Mouse (Mus musculus) limb, embryonic 15.5 days (tissue): ENCODE measurements at regions not wholly inside any gene's neighbourhood (a gene's known extent, or its start where the extent isn't known, plus 50 kb on each side); places are given as distances from the start of the nearest gene placed in this dataset.
A peak's percentile ranks its signal among the peaks of the same experiment; 100 is the strongest.

Experiments
- ATAC-seq: fragments of 200-750 bp; cut with Nextera tagmentation; 2 replicates; pipeline ENCODE4 v1.8.0; 2017; ENCODE audit warnings: low read depth, moderate TSS enrichment; ENCODE audit not compliant: insufficient number of reproducible peaks, low FRiP score, low TSS enrichment
- H3K27ac ChIP-seq: fragments of 300-500 bp; sonication (generic); 2 replicates; pipeline ENCODE4 v1.5.1; 2015; ENCODE audit warnings: moderate library complexity, mild to moderate bottlenecking, inconsistent platforms
- H3K27me3 ChIP-seq: fragments of 300-500 bp; sonication (generic); 2 replicates; pipeline ENCODE4 v1.6.1; 2015; ENCODE audit warnings: inconsistent platforms
- H3K36me3 ChIP-seq: fragments of 300-500 bp; sonication (generic); 2 replicates; pipeline ENCODE4 v1.6.1; 2015; ENCODE audit warnings: inconsistent platforms
- H3K4me1 ChIP-seq: fragments of 300-500 bp; sonication (generic); 2 replicates; pipeline ENCODE4 v1.6.1; 2015; ENCODE audit warnings: inconsistent platforms
- H3K4me2 ChIP-seq: fragments of 300-500 bp; sonication (generic); 2 replicates; pipeline ENCODE4 v1.6.1; 2015; ENCODE audit warnings: mild to moderate bottlenecking, inconsistent platforms
- H3K4me3 ChIP-seq: fragments of 300-500 bp; sonication (generic); 2 replicates; pipeline ENCODE4 v1.5.1; 2015; ENCODE audit warnings: mild to moderate bottlenecking, inconsistent platforms
- H3K9ac ChIP-seq: fragments of 300-500 bp; sonication (generic); 2 replicates; pipeline ENCODE4 v1.6.1; 2015; ENCODE audit warnings: inconsistent platforms
- H3K9me3 ChIP-seq: fragments of 300-500 bp; sonication (generic); 2 replicates; pipeline ENCODE4 v1.6.1; 2016; ENCODE audit warnings: inconsistent platforms
- WGBS: fragments of 180-500 bp; shearing (Covaris S2); methylation state at CpG from one replicate; pipeline ENCODE4 v1.1.7; 2015; 5-methylcytosine and 5-hydroxymethylcytosine counted together

GRCm38 (mm10) chr12:95392821-95393220 lies 299.2 kb upstream of the Flrt2 start:
- ATAC-seq: no peak
- no peak overlapping the region for H3K27ac ChIP-seq
- H3K4me3 ChIP-seq: no peak overlapping the region
- H3K4me2 ChIP-seq: no peak overlapping the region
- H3K27me3 ChIP-seq: no peaks in the 10 kb centered on the region
- H3K9me3 ChIP-seq: no peaks in the 10 kb centered on the region
- 57% methylated on average over 1 of the region's 1 CpGs for WGBS
- H3K4me1 ChIP-seq: no peaks in the 10 kb centered on the region
- no peak overlapping the region for H3K9ac ChIP-seq
- no peaks in the 10 kb centered on the region for H3K36me3 ChIP-seq

GRCm38 (mm10) chr12:95394991-95395530 lies 297.0 kb upstream of the Flrt2 start:
- H3K27me3 ChIP-seq: no peaks in the 10 kb centered on the region
- H3K36me3 ChIP-seq: no peaks in the 10 kb centered on the region
- WGBS: 75% methylated on average over 2 of the region's 2 CpGs
- no peak overlapping the region for H3K9ac ChIP-seq
- ATAC-seq: no peak
- no peak overlapping the region for H3K4me3 ChIP-seq
- H3K9me3 ChIP-seq: no peaks in the 10 kb centered on the region
- no peaks in the 10 kb centered on the region for H3K4me1 ChIP-seq
- no peak overlapping the region for H3K4me2 ChIP-seq
- H3K27ac ChIP-seq: no peak overlapping the region

- Histone ChIP-seq H3K27ac (no peak overlapping the region), H3K4me3 (no peak overlapping the region), H3K9me3 (no peaks in the 10 kb centered on the region), H3K9ac (no peak overlapping the region), H3K36me3 (no peaks in the 10 kb centered on the region), H3K4me1 (no peaks in the 10 kb centered on the region), H3K27me3 (no peaks in the 10 kb centered on the region), H3K4me2 (no peak overlapping the region)
- ATAC-seq: no peak
- 56% methylated on average over 3 of the region's 3 CpGs for WGBS
Measured at GRCm38 (mm10) chr12:95420861-95421260, 271.2 kb upstream of the Flrt2 start.

- H3K4me1 ChIP-seq: no peaks in the 10 kb centered on the region
- H3K9me3 ChIP-seq: no peaks in the 10 kb centered on the region
- no peak overlapping the region for H3K9ac ChIP-seq
- no peaks in the 10 kb centered on the region for H3K36me3 ChIP-seq
- H3K4me2 ChIP-seq: no peak overlapping the region
- WGBS: 58% methylated on average over 2 of the region's 2 CpGs
- no peaks in the 10 kb centered on the region for H3K27me3 ChIP-seq
- no peak for ATAC-seq
- no peak overlapping the region for H3K27ac ChIP-seq
- H3K4me3 ChIP-seq: no peak overlapping the region
Measured at GRCm38 (mm10) chr12:95424739-95425138, 267.3 kb upstream of the Flrt2 start.

- H3K4me2 ChIP-seq: no peak overlapping the region
- no peak overlapping the region for H3K4me3 ChIP-seq
- H3K4me1 ChIP-seq: no peaks in the 10 kb centered on the region
- no peak overlapping the region for H3K27ac ChIP-seq
- 66% methylated on average over 2 of the region's 2 CpGs for WGBS
- no peak for ATAC-seq
- H3K9me3 ChIP-seq: no peaks in the 10 kb centered on the region
- no peaks in the 10 kb centered on the region for H3K27me3 ChIP-seq
- no peak overlapping the region for H3K9ac ChIP-seq
- H3K36me3 ChIP-seq: no peaks in the 10 kb centered on the region
Measured at GRCm38 (mm10) chr12:95437226-95437625, 254.8 kb upstream of the Flrt2 start.

GRCm38 (mm10) chr12:95457480-95457879 lies 234.5 kb upstream of the Flrt2 start:
- H3K27me3 ChIP-seq: no peaks in the 10 kb centered on the region
- WGBS: 90% methylated on average over 4 of the region's 4 CpGs
- ATAC-seq: no peak

GRCm38 (mm10) chr12:95466502-95467490 lies 225.2 kb upstream of the Flrt2 start:
- Histone ChIP-seq H3K9ac (no peak overlapping the region), H3K27me3 (no peaks in the 10 kb centered on the region), H3K4me1 (no peaks in the 10 kb centered on the region), H3K27ac (no peak overlapping the region), H3K4me3 (no peak overlapping the region), H3K4me2 (peak overlapping the region; percentile 31; the same call in 1 of the 2 replicates), H3K9me3 (no peaks in the 10 kb centered on the region), H3K36me3 (no peaks in the 10 kb centered on the region)
- no peak for ATAC-seq
- WGBS: 21% methylated on average over 12 of the region's 12 CpGs

More at GRCm38 (mm10) chr12:95457480-95457879, 234.5 kb upstream of the Flrt2 start:
- H3K4me1 ChIP-seq: no peaks in the 10 kb centered on the region
- H3K4me2 ChIP-seq: no peak overlapping the region
- H3K9me3 ChIP-seq: no peaks in the 10 kb centered on the region
- no peak overlapping the region for H3K27ac ChIP-seq
- H3K9ac ChIP-seq: no peak overlapping the region
- H3K36me3 ChIP-seq: no peaks in the 10 kb centered on the region
- H3K4me3 ChIP-seq: no peak overlapping the region

- Histone ChIP-seq H3K4me3 (no peak overlapping the region), H3K4me2 (no peak overlapping the region), H3K9ac (no peak overlapping the region), H3K27me3 (no peaks in the 10 kb centered on the region), H3K4me1 (no peaks in the 10 kb centered on the region), H3K27ac (no peak overlapping the region), H3K36me3 (no peaks in the 10 kb centered on the region), H3K9me3 (no peaks in the 10 kb centered on the region)
- no peak for ATAC-seq
- WGBS: 44% methylated on average over 6 of the region's 6 CpGs
Measured at GRCm38 (mm10) chr12:95469897-95470296, 222.1 kb upstream of the Flrt2 start.

- Histone ChIP-seq H3K9me3 (no peaks in the 10 kb centered on the region), H3K9ac (no peak overlapping the region), H3K27ac (no peak overlapping the region), H3K36me3 (no peaks in the 10 kb centered on the region), H3K4me2 (no peak overlapping the region), H3K4me1 (no peaks in the 10 kb centered on the region), H3K4me3 (no peak overlapping the region), H3K27me3 (no peaks in the 10 kb centered on the region)
- no peak for ATAC-seq
Measured at GRCm38 (mm10) chr12:95486502-95486901, 205.5 kb upstream of the Flrt2 start.

- ATAC-seq: no peak
- Histone ChIP-seq H3K4me2 (no peak overlapping the region), H3K27ac (no peak overlapping the region), H3K36me3 (no peaks in the 10 kb centered on the region), H3K9ac (no peak overlapping the region), H3K4me1 (no peaks in the 10 kb centered on the region), H3K27me3 (no peaks in the 10 kb centered on the region), H3K4me3 (no peak overlapping the region), H3K9me3 (no peaks in the 10 kb centered on the region)
- WGBS: 56% methylated on average over 3 of the region's 3 CpGs
Measured at GRCm38 (mm10) chr12:95488371-95488770, 203.7 kb upstream of the Flrt2 start.

GRCm38 (mm10) chr12:95489374-95489773 lies 202.7 kb upstream of the Flrt2 start:
- no peak overlapping the region for H3K27ac ChIP-seq
- ATAC-seq: no peak

GRCm38 (mm10) chr12:95489848-95490247 lies 202.2 kb upstream of the Flrt2 start:
- no peaks in the 10 kb centered on the region for H3K4me1 ChIP-seq
- H3K27ac ChIP-seq: no peak overlapping the region
- H3K4me2 ChIP-seq: no peak overlapping the region
- no peaks in the 10 kb centered on the region for H3K27me3 ChIP-seq
- no peak for ATAC-seq
- no peaks in the 10 kb centered on the region for H3K36me3 ChIP-seq
- no peak overlapping the region for H3K4me3 ChIP-seq
- 82% methylated on average over 2 of the region's 2 CpGs for WGBS
- H3K9ac ChIP-seq: no peak overlapping the region
- no peaks in the 10 kb centered on the region for H3K9me3 ChIP-seq

More at GRCm38 (mm10) chr12:95489374-95489773, 202.7 kb upstream of the Flrt2 start:
- no peaks in the 10 kb centered on the region for H3K36me3 ChIP-seq
- no peak overlapping the region for H3K4me3 ChIP-seq
- no peaks in the 10 kb centered on the region for H3K4me1 ChIP-seq
- no peaks in the 10 kb centered on the region for H3K9me3 ChIP-seq
- WGBS: 86% methylated on average over 2 of the region's 2 CpGs
- no peak overlapping the region for H3K4me2 ChIP-seq
- H3K27me3 ChIP-seq: no peaks in the 10 kb centered on the region
- no peak overlapping the region for H3K9ac ChIP-seq
